Mouse (Mus musculus) CH12.LX (cell line): ENCODE results near the gene Atg10. TPM values are rescaled to one million over a fixed set of nuclear protein-coding genes. Genes with fewer than 3 reads are reported as not detected.

Source experiments
- DNase-seq: peaks from one replicate; pipeline ENCODE4 v3.0.0-alpha.2; 2013; ENCODE audit errors: extremely low read depth
- H3K27ac ChIP-seq: 2 replicates; pipeline ENCODE4 v1.5.1; 2012; ENCODE audit warnings: low read depth, mild to moderate bottlenecking, control low read depth, moderate library complexity; ENCODE audit not compliant: insufficient read depth
- H3K27me3 ChIP-seq: replicated peaks from 2 replicates; pipeline ENCODE3; 2012; ENCODE audit warnings: inconsistent platforms
- H3K36me3 ChIP-seq, 2 experiments: replicated peaks in 1 of 2; 2 replicates each; pipeline versions ENCODE3 to v1.6.1; 2012; ENCODE audit warnings: inconsistent platforms in 1 of 2, low read length in 1 of 2, mild to moderate bottlenecking in 1 of 2, mixed read lengths in 1 of 2, moderate library complexity in 1 of 2; ENCODE audit not compliant: control insufficient read depth in 1 of 2, insufficient read depth in 1 of 2
- H3K4me1 ChIP-seq, 2 experiments: 2 replicates each; pipeline ENCODE4 v1.6.1; 2012; ENCODE audit warnings: inconsistent platforms in 1 of 2, moderate library complexity in 1 of 2; ENCODE audit not compliant: insufficient read depth in 2 of 2, control insufficient read depth in 1 of 2
- H3K4me2 ChIP-seq: 2 replicates; pipeline ENCODE4 v1.6.1; 2012; ENCODE audit warnings: low read depth, mild to moderate bottlenecking, control low read depth; ENCODE audit not compliant: poor library complexity, insufficient read depth, severe bottlenecking
- H3K4me3 ChIP-seq, 3 experiments: fragments of 150-350 bp in 1 of 3; sonication (generic) in 1 of 3; replicated peaks in 1 of 3; 2 replicates each; pipeline versions ENCODE3 to v1.5.1; 2011 to 2012; ENCODE audit warnings: low read depth in 2 of 3, low read length in 2 of 3, mild to moderate bottlenecking in 2 of 3, moderate library complexity in 2 of 3, control low read depth in 1 of 3, improper control_type of control experiment in 1 of 3, inconsistent platforms in 1 of 3, mixed read lengths in 1 of 3; ENCODE audit not compliant: poor library complexity in 1 of 3
- H3K79me2 ChIP-seq: replicated peaks from 2 replicates; pipeline ENCODE4 v1.6.1; 2012; ENCODE audit warnings: mild to moderate bottlenecking, moderate library complexity; ENCODE audit not compliant: control insufficient read depth, poor library complexity, insufficient read depth, severe bottlenecking; ENCODE audit errors: extremely low read depth
- H3K9ac ChIP-seq: 2 replicates; pipeline ENCODE4 v1.6.1; 2012; ENCODE audit warnings: low read depth, mild to moderate bottlenecking, control low read depth, moderate library complexity; ENCODE audit not compliant: insufficient read depth
- H3K9me3 ChIP-seq: replicated peaks from 2 replicates; pipeline ENCODE3; 2012; ENCODE audit warnings: low read length, inconsistent platforms, mixed read lengths
- BHLHE40 ChIP-seq: IDR thresholded peaks from 2 replicates; pipeline ENCODE4 v1.6.1; 2011; ENCODE audit warnings: mild to moderate bottlenecking, low read depth, low read length, improper control_type of control experiment
- CHD2 ChIP-seq: IDR thresholded peaks from 2 replicates; pipeline ENCODE4 v1.6.1; 2011; ENCODE audit warnings: low read length, improper control_type of control experiment
- ETS1 ChIP-seq: conservative IDR thresholded peaks from 2 replicates; pipeline ENCODE4 v1.6.1; 2012; ENCODE audit warnings: low read depth, mild to moderate bottlenecking, inconsistent platforms, low read length, improper control_type of control experiment, moderate library complexity
- JUN ChIP-seq: IDR thresholded peaks from 2 replicates; pipeline ENCODE4 v1.6.1; 2011; ENCODE audit warnings: low read depth, mild to moderate bottlenecking, low read length, improper control_type of control experiment, moderate library complexity; ENCODE audit not compliant: insufficient read depth
- KAT2A ChIP-seq: IDR thresholded peaks from 2 replicates; pipeline ENCODE4 v1.6.1; 2012; ENCODE audit warnings: low read length, improper control_type of control experiment, inconsistent platforms; ENCODE audit not compliant: insufficient replicate concordance
- MAFK ChIP-seq: IDR thresholded peaks from 2 replicates; pipeline ENCODE4 v1.6.1; 2011; ENCODE audit warnings: low read length, improper control_type of control experiment; ENCODE audit not compliant: insufficient replicate concordance
- MAZ ChIP-seq: IDR thresholded peaks from 2 replicates; pipeline ENCODE4 v1.6.1; 2012; ENCODE audit warnings: low read depth, mild to moderate bottlenecking, inconsistent platforms, low read length, improper control_type of control experiment, moderate library complexity
- MYC ChIP-seq: IDR thresholded peaks from 2 replicates; pipeline ENCODE4 v1.6.1; 2011; ENCODE audit warnings: low read depth, mild to moderate bottlenecking, improper control_type of control experiment, low read length
- NELFE ChIP-seq: IDR thresholded peaks from 2 replicates; pipeline ENCODE4 v1.6.1; 2011; ENCODE audit warnings: low read depth, low read length, improper control_type of control experiment
- POLR2A ChIP-seq: IDR thresholded peaks from 2 replicates; pipeline ENCODE4 v1.6.1; 2011; ENCODE audit warnings: low read depth, mild to moderate bottlenecking, improper control_type of control experiment, low read length
- POLR2AphosphoS2 ChIP-seq: IDR thresholded peaks from 2 replicates; pipeline ENCODE4 v1.6.1; 2011; ENCODE audit warnings: low read depth, low read length, improper control_type of control experiment
- RCOR1 ChIP-seq: conservative IDR thresholded peaks from 2 replicates; pipeline ENCODE4 v1.6.1; 2012; ENCODE audit warnings: low read depth, mild to moderate bottlenecking, inconsistent platforms, low read length, improper control_type of control experiment
- SIN3A ChIP-seq: IDR thresholded peaks from 2 replicates; pipeline ENCODE4 v1.6.1; 2012; ENCODE audit warnings: low read length, improper control_type of control experiment, inconsistent platforms
- SMC3 ChIP-seq: IDR thresholded peaks from 2 replicates; pipeline ENCODE4 v1.6.1; 2011; ENCODE audit warnings: low read depth, low read length, improper control_type of control experiment
- USF1 ChIP-seq: IDR thresholded peaks from 2 replicates; pipeline ENCODE4 v1.6.1; 2014; ENCODE audit warnings: low read depth, mild to moderate bottlenecking, inconsistent platforms, low read length, improper control_type of control experiment
- ZMIZ1 ChIP-seq: IDR thresholded peaks from 2 replicates; pipeline ENCODE4 v1.6.1; 2012; ENCODE audit warnings: low read depth, mild to moderate bottlenecking, inconsistent platforms, low read length, improper control_type of control experiment
- ZNF384 ChIP-seq: IDR thresholded peaks from 2 replicates; pipeline ENCODE4 v1.6.1; 2012; ENCODE audit warnings: low read depth, low read length, improper control_type of control experiment, inconsistent platforms
- dilution Hi-C: fragments of 300-500 bp; cut with MboI; formaldehyde crosslinking; loops from 2 replicates; pipeline ENCODE4 v1.14.3; 2020; ENCODE audit warnings: low sequenced_read_pairs; ENCODE audit not compliant: extremely low pct_unique_long_range_greater_than_20kb, extremely low pct_ligation_motif_present
- in situ Hi-C: fragments of 300-500 bp; cut with MboI; formaldehyde crosslinking; loops from 3 replicates; pipeline ENCODE4 v1.14.3; 2019; ENCODE audit warnings: low sequenced_read_pairs, low pct_ligation_motif_present, low pct_unique_long_range_greater_than_20kb, mixed read lengths
- polyA plus RNA-seq: library from polyadenylated mRNA; unstranded; fragments of >175 nt; gene quantifications from 2 replicates; pipeline ENCODE4 v1.2.1, GENCODE M21; 2012; ENCODE audit warnings: low read depth; ENCODE audit not compliant: insufficient read length
- total RNA-seq, 2 experiments: library from RNA; depleted of rRNA; stranded (reverse); fragments of 300-350 nt in 1 of 2; fragments of >200 nt in 1 of 2; gene quantifications; 2 replicates each; pipeline ENCODE4 v1.2.3; 2012 to 2014

Atg10 gene
- total and polyA plus RNA-seq, 3 experiments = 3.4 to 7.2 (median 4.2) TPM

DNA sequence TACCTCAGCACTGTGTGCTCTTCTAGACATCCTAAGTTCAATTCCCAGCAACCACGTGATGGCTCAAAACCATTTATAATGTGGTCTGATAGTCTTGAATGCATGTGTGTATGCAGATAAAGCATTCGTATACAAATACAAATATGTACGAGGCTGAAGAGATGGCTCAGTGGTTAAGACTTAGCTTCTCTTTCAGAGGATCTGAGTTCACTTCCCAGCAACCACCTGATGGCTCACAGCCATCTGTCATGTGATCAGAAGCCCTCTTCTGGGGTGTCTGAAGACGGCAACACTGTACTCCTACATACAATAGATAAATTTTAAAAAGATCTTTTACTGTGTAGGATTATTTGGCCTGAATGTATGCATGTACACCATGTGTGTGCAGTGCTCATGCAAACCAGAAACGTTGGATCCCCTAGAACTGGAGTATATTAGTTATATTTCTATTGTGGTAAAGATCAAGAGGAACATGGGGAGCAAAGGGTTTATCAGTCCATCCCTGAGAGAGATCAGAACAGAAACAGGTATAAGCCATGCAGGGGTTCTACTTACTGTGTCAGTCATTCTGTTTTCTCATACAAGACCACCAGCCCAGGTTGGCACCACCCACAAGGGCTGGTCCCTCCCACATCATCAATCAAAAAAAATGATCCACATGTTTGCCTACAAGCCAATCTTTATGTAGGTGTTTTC is 296.7 kb downstream of the Atg10 start:
- peaks cover 17% of the 10 kb centered on the region for H3K79me2 ChIP-seq
- no peaks in the 10 kb centered on the region for H3K27me3 ChIP-seq
- TF ChIP-seq ZMIZ1 (peak; percentile 53; the same call in 1 of the 2 replicates), POLR2AphosphoS2 (peak; percentile 42; the same call in 1 of the 2 replicates), ETS1 (no peak)
- H3K9ac ChIP-seq = no peak overlapping the region
- peaks cover 2 to 30% of the 10 kb centered on the region in 2 experiments; a peak in 3 of 4 replicates for H3K4me1 ChIP-seq
- in situ Hi-C loops = loop anchor here (25.0 kb wide), 2 partner anchors 535 to 710 kb away; partner anchors contain the start of gene Ssbp2
- no peak overlapping the region for H3K4me3 ChIP-seq
- H3K36me3 ChIP-seq = peaks cover 19 to 38% of the 10 kb centered on the region in 2 experiments
- dilution Hi-C loops = no loop called here
- no peak overlapping the region for H3K4me2 ChIP-seq
- peak; percentile 33 for DNase-seq
- no peak overlapping the region for H3K27ac ChIP-seq
- no peaks in the 10 kb centered on the region for H3K9me3 ChIP-seq

GRCm38 (mm10) chr13:90926125-90926765 is 297.5 kb downstream of the Atg10 start:
- Histone ChIP-seq H3K4me2 (no peak overlapping the region), H3K4me3 (no peak overlapping the region), H3K9ac (no peak overlapping the region), H3K79me2 (peaks cover 17% of the 10 kb centered on the region), H3K9me3 (no peaks in the 10 kb centered on the region), H3K36me3 (peaks cover 19 to 38% of the 10 kb centered on the region in 2 experiments)
- dilution Hi-C loops = no loop called here
- DNase-seq = peak; percentile 36
- peak; percentile 50; the same call in 1 of the 2 replicates for TF ChIP-seq CHD2
- no peak for TF ChIP-seq SIN3A
- no peak for TF ChIP-seq BHLHE40
- peak; percentile 31; the same call in 1 of the 2 replicates for TF ChIP-seq NELFE
- peak; percentile 52; the same call in 1 of the 2 replicates for TF ChIP-seq ZMIZ1
- TF ChIP-seq POLR2A = peak; percentile 44; the same call in 1 of the 2 replicates
- 0 out of 2 replicates have a peak, but pooled peaks have one; percentile 40 for TF ChIP-seq RCOR1
- peak; percentile 74 for TF ChIP-seq POLR2AphosphoS2
- TF ChIP-seq, all 38 proteins: peak for 6
- Histone ChIP-seq H3K27me3 (no peaks in the 10 kb centered on the region), H3K27ac (no peak overlapping the region), H3K4me1 (peaks cover 2 to 24% of the 10 kb centered on the region in 2 experiments; a peak in 3 of 4 replicates)
- in situ Hi-C loops = loop anchor here (25.0 kb wide), 2 partner anchors 536 to 711 kb away; partner anchors contain the start of gene Ssbp2

- DNase-seq = no peak
- H3K79me2 ChIP-seq = peaks cover 17% of the 10 kb centered on the region
- no peak overlapping the region for H3K9ac ChIP-seq
- TF ChIP-seq SMC3 (no peak), ZNF384 (no peak), JUN (no peak), USF1 (no peak), BHLHE40 (no peak), POLR2A (peak; percentile 27; the same call in 1 of the 2 replicates), POLR2AphosphoS2 (peak; percentile 18; the same call in 1 of the 2 replicates), MAZ (no peak), MYC (no peak), KAT2A (no peak), MAFK (no peak), NELFE (no peak), ZMIZ1 (no peak)
- dilution Hi-C loops = no loop called here
- peaks cover 0 to 13% of the 10 kb centered on the region in 2 experiments; a peak in 2 of 4 replicates for H3K4me1 ChIP-seq
- no peaks in the 10 kb centered on the region for H3K9me3 ChIP-seq
- H3K4me3 ChIP-seq = no peak overlapping the region
- H3K27ac ChIP-seq = no peak overlapping the region
- 0 out of 2 replicates have a peak overlapping the region, but pooled peaks have one; percentile 31 for H3K4me2 ChIP-seq
- no peaks in the 10 kb centered on the region for H3K27me3 ChIP-seq
- in situ Hi-C loops = loop anchor here (25.0 kb wide), 2 partner anchors 537 to 712 kb away; partner anchors contain the start of gene Ssbp2
- peaks cover 19 to 38% of the 10 kb centered on the region in 2 experiments for H3K36me3 ChIP-seq
Observed at GRCm38 (mm10) chr13:90925191-90925590, 298.6 kb downstream of the Atg10 start.
